Mouse (Mus musculus): ENCODE data around the gene Pjvk. TPM values are rescaled to one million over a fixed set of nuclear protein-coding genes. Genes with fewer than 3 reads are reported as not detected.

Pjvk gene
- total RNA-seq, 2 experiments from 2014 or later = not detected

- ATAC-seq (replicated peaks; ENCODE audit: low FRiP score, low TSS enrichment, poor library complexity, severe bottlenecking) = no peak
Observed at GRCm38 (mm10) chr2:76659419-76659818, 11.1 kb downstream of the Pjvk start.

GRCm38 (mm10) chr2:76665531-76665930, 17.3 kb downstream of the Pjvk start:
- no peak for ATAC-seq (replicated peaks; ENCODE audit: low FRiP score, low TSS enrichment, poor library complexity, severe bottlenecking)

- no peak for ATAC-seq (replicated peaks; ENCODE audit: low FRiP score, low TSS enrichment, poor library complexity, severe bottlenecking)
Observed at GRCm38 (mm10) chr2:76667200-76667599, 18.9 kb downstream of the Pjvk start.

- ATAC-seq (replicated peaks; ENCODE audit: low FRiP score, low TSS enrichment, poor library complexity, severe bottlenecking) = no peak
Observed at GRCm38 (mm10) chr2:76671641-76672040, 23.4 kb downstream of the Pjvk start.

GRCm38 (mm10) chr2:76672134-76672745, 24.0 kb downstream of the Pjvk start:
- no peak for ATAC-seq (replicated peaks; ENCODE audit: low FRiP score, low TSS enrichment, poor library complexity, severe bottlenecking)

- ATAC-seq (replicated peaks; ENCODE audit: low FRiP score, low TSS enrichment, poor library complexity, severe bottlenecking) = peak; percentile 93
Observed at GRCm38 (mm10) chr2:76672966-76673392, 24.7 kb downstream of the Pjvk start, which contains the start of gene Fkbp7. Gene Fkbp7, minus strand, starts transcription at chr2:76673116.

GRCm38 (mm10) chr2:76673472-76674081, 25.3 kb downstream of the Pjvk start:
- ATAC-seq (replicated peaks; ENCODE audit: low FRiP score, low TSS enrichment, poor library complexity, severe bottlenecking) = peak; percentile 64

GRCm38 (mm10) chr2:76674725-76675427, 26.6 kb downstream of the Pjvk start, which contains the start of gene Plekha3:
Gene Plekha3, plus strand, starts transcription at chr2:76675281.
- peak; percentile 28 for ATAC-seq (replicated peaks; ENCODE audit: low FRiP score, low TSS enrichment, poor library complexity, severe bottlenecking)

GRCm38 (mm10) chr2:76675451-76675850, 27.2 kb downstream of the Pjvk start:
- no peak for ATAC-seq (replicated peaks; ENCODE audit: low FRiP score, low TSS enrichment, poor library complexity, severe bottlenecking)

GRCm38 (mm10) chr2:76675949-76676348, 27.7 kb downstream of the Pjvk start:
- no peak for ATAC-seq (replicated peaks; ENCODE audit: low FRiP score, low TSS enrichment, poor library complexity, severe bottlenecking)

GRCm38 (mm10) chr2:76676401-76677226, 28.3 kb downstream of the Pjvk start:
- no peak for ATAC-seq (replicated peaks; ENCODE audit: low FRiP score, low TSS enrichment, poor library complexity, severe bottlenecking)

- no peak for ATAC-seq (replicated peaks; ENCODE audit: low FRiP score, low TSS enrichment, poor library complexity, severe bottlenecking)
Observed at GRCm38 (mm10) chr2:76682301-76682700, 34.0 kb downstream of the Pjvk start.

- ATAC-seq (replicated peaks; ENCODE audit: low FRiP score, low TSS enrichment, poor library complexity, severe bottlenecking) = peak; percentile 39
Observed at GRCm38 (mm10) chr2:76686986-76687385, 38.7 kb downstream of the Pjvk start.

GRCm38 (mm10) chr2:76687608-76688007, 39.3 kb downstream of the Pjvk start:
- ATAC-seq (replicated peaks; ENCODE audit: low FRiP score, low TSS enrichment, poor library complexity, severe bottlenecking) = 0 out of 2 replicates have a peak, but pooled peaks have one; percentile 14

GRCm38 (mm10) chr2:76688162-76688561, 39.9 kb downstream of the Pjvk start:
- ATAC-seq (replicated peaks; ENCODE audit: low FRiP score, low TSS enrichment, poor library complexity, severe bottlenecking) = peak; percentile 91

- ATAC-seq (replicated peaks; ENCODE audit: low FRiP score, low TSS enrichment, poor library complexity, severe bottlenecking) = no peak
Observed at GRCm38 (mm10) chr2:76690436-76691204, 42.3 kb downstream of the Pjvk start.

GRCm38 (mm10) chr2:76693765-76694164, 45.5 kb downstream of the Pjvk start:
- ATAC-seq (replicated peaks; ENCODE audit: low FRiP score, low TSS enrichment, poor library complexity, severe bottlenecking) = no peak

- ATAC-seq (replicated peaks; ENCODE audit: low FRiP score, low TSS enrichment, poor library complexity, severe bottlenecking) = no peak
Observed at GRCm38 (mm10) chr2:76695290-76695689, 47.0 kb downstream of the Pjvk start.

GRCm38 (mm10) chr2:76702188-76702587, 53.9 kb downstream of the Pjvk start:
- ATAC-seq (replicated peaks; ENCODE audit: low FRiP score, low TSS enrichment, poor library complexity, severe bottlenecking) = no peak
